Mouse (Mus musculus): ENCODE measurements at regions not wholly inside any gene's neighbourhood (a gene's known extent, or its start where the extent isn't known, plus 50 kb on each side); places are given as distances from the start of the nearest gene placed in this dataset.

DNA sequence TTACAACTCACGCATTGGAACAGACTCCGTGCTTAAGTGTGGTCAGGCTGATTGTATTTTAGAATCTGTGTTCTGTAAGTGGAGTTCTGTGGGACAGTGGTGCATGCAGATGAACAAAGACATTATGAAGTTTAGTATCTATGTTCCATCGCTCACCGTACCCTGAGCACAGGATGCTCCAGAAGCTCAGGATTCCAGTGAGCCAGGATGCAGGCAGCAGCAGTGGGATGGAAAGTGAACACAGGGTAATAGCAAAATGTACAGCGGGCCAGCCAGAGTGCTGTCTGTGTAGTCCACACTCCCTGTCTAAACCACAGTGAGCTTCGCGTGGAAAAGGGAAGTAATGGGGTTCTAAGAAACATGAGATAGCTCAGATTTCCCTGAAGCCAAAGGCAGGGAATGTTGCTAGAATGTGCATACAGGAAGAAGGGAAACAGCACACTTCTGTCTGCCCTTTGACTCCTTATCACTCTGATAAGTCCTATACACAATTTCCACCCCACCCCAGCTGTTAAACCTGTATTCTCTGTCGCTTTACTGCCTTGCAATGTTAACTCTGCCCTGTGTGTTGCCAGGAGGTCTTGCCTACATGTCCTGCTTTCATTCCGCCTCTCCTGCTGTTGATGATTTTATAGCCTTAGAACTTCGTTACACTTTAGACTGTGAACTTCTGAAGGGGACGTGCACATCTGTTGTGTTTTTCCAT is 178.3 kb upstream of the Btg1 start:
- no peak for DNase-seq

GRCm38 (mm10) chr10:96442165-96442564 is 174.6 kb upstream of the Btg1 start:
- DNase-seq = no peak

GRCm38 (mm10) chr10:96450266-96450665 is 166.5 kb upstream of the Btg1 start:
- DNase-seq = no peak

GRCm38 (mm10) chr10:96454857-96455256 is 161.9 kb upstream of the Btg1 start:
- no peak for DNase-seq

GRCm38 (mm10) chr10:96458551-96458950 is 158.3 kb upstream of the Btg1 start:
- DNase-seq = no peak

DNA sequence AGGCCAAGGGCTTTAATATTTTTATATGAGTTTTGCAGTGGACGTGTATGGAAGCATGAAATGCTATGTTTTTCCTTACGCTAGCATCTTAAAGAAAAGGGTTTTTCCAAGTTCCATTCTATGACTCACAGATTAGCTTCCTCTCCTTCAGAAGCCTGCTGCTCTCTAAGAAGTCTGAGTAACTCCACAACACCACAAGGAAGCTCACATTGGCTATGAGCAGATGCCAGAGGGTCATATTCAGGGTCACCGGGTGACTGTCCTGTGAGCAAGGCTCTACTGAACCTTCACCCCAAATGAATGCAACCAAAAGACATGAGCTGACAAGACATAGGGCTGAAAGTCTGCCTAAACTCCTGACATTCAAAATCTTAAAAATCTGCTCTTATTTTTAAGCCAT is 157.6 kb upstream of the Btg1 start:
- DNase-seq = no peak

DNA sequence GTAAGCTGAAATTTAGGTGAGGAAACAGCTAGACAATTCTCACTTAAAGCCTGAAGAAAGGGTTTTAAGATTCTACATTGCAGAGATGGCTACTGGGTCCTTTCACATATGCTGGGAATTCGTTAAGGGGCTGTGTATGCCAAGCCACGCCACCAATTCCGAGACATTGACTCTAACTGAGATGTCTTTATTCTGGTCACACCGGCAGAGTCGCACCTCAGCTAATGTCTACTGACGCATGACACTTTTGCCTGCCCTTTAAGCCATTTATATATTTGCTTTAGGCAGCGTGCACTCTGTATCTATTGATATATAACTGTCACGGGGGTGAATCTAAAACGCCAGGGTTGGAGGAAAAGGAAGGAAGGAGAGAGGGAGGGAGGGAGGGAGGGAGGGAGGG is 156.7 kb upstream of the Btg1 start:
- no peak for DNase-seq

- no peak for DNase-seq
Observed at GRCm38 (mm10) chr10:96460617-96461338, 156.0 kb upstream of the Btg1 start.

DNA sequence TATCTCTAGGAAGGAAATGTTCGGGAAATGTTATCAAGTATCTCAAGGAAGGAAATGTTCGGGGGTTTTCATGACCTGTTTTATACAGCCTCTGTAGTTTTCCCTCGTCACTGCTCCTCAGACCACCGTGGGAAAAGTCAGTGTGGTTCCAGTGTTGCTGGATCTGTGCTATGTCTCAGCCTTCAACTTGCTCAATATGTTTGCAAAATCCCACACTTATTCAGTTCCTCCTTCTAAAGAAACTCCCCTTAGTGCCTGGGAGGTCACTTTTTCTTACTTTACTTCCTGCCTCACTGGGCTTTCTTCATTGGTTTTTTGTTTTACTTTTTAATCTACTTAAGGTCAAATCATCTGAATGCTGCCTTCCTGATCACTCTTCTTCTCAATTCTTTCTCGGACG is 150.8 kb upstream of the Btg1 start:
- DNase-seq = no peak

- DNase-seq = no peak
Observed at GRCm38 (mm10) chr10:96466845-96467244, 150.0 kb upstream of the Btg1 start.

DNA sequence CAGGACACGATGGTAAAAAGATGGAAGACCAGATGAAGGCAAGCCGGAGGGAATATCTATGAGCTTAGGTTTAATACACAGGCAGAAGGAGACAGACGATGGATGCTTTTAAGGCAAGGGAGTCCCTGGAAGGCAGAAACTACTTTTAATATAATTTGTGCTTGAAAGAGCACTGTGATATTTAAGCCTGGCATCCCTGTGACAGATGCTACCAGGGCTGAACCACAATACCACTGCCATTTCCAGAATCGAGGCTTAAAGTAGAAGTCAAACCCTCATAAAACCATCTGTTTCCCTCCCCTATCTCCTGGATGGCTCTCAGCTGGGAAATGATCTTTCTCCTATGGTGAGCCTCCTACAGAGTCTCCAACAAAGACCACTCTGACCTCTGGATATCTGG is 149.1 kb upstream of the Btg1 start:
- no peak for DNase-seq

GRCm38 (mm10) chr10:96471523-96471922 is 145.3 kb upstream of the Btg1 start:
- no peak for DNase-seq

GRCm38 (mm10) chr10:96479350-96479749 is 137.5 kb upstream of the Btg1 start:
- DNase-seq = no peak

DNA sequence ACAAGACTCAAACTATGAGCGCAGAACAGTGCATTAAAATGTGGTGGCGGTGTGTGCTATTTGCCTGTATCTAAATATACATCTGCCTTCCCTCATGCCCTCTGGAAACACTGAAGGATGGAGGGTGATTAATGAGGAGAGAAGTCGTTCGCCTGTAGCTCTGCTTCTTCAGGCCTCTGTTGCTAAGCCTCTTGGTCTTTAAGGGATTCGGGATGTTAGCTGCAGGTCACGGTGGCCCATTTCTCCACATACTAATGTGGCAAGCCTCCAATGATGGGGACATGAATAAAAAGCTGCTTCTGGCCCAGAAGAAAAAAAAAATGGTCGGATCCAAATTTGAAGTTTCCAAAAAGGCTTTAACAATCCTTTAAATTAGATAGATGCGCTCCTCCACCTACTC is 137.0 kb upstream of the Btg1 start:
- DNase-seq = no peak

DNA sequence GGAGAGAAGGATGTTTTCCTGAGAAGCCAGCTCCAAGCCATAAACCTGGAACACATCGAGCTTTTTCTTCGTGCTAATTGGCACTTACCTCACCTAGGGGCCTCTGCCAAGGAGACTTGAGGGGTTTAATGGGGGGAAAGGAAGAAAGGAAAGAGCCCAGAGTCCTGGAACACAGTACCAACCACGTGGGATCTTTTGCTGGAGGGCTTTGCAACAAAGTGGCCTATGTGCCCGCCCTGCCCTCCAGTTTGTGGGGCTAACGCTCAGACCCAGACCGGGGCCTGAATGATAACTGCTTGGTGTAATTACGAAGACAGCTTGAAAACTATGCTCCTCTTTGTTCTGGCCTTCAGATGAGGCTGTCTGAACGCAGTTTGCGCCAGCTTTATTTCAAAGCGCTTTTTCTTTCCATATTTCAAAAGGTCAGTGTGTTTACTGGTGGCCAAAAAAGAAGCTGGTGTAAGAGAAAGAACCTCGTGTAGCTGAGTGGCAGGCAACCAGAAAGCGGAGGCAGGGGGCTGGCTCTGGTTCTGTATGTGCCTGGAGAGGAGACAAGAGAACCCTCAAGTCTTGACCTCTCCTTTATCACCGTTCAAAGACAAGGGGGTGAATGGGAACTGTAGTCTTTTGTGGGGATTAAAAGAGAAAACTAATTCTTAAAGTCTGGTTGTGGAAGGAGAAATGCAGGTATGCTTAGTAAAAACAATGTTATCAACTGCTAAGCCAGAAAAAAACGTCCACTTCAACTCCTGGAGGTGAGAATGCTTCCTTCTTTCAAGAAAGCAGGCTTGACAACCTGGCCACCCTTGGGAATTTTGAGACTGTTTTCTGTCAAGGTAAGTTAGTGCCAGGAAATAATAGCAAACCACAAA is 136.1 kb upstream of the Btg1 start:
- DNase-seq = no peak

GRCm38 (mm10) chr10:96481325-96481638 is 135.5 kb upstream of the Btg1 start:
- DNase-seq = no peak

- DNase-seq = no peak
Observed at GRCm38 (mm10) chr10:96486724-96487123, 130.1 kb upstream of the Btg1 start.

GRCm38 (mm10) chr10:96493706-96494105 is 123.1 kb upstream of the Btg1 start:
- DNase-seq = no peak

- no peak for DNase-seq
Observed at GRCm38 (mm10) chr10:96496700-96497099, 120.1 kb upstream of the Btg1 start.

DNA sequence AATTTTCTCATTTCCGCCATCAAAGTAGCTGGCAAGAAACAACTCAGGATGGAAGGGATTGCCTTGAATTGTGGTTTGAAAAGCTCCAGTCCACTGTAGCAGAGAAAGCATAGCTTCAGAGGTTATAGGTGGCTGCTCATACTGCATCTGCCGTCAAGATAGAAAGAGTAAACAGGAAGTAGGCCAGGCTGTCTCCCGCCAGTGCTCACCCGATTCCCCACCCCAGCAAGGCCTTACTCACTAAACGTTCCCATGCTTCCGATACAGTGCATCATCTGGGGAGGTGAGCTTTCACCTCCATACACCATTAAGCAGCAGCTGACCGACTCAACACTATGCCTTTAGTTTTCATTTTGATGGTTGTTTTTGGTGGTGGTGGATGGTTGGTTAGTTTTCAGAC is 119.3 kb upstream of the Btg1 start:
- DNase-seq = no peak

DNA sequence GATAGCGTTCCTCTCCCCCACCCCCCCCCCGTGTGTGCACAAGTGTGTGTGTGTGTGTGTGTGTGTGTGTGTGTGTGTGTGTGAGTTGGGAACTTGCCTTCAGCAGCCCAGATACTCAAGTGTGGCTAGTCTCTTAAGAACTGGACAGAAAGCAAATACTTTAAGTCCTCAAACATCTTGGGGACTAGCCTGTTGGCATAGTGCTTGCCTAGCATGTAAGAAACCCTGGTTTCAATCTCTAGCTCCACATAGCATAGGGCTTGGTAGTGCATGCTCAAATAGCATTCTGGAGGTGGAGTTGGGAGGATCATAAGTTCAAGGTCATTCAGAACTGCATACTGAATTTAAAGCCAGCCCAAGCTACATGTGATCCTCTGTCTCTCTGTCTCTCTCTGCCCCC is 117.5 kb upstream of the Btg1 start:
- no peak for DNase-seq

- DNase-seq = no peak
Observed at GRCm38 (mm10) chr10:96502090-96502728, 114.6 kb upstream of the Btg1 start.

DNA sequence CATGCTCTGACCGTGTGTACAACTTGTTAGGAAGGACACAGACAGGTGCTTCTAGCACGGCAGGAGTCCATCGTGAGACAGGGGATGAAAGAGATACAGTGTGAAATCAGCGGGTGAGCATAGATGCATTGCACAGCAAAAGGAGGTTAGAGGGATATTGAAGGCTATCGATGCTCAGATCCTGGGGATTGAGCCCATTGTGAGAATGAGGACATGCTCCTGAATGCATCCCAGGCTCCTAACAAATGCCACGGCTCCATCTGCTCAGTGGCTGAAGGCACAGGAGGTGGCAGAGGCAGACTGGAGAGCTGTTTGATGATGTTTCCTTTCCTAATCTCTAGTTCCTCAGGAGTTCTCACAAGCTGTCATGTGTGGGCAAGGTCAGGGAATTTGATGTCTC is 114.1 kb upstream of the Btg1 start:
- DNase-seq = no peak

Measured in lung, postnatal 4 days (tissue).